10 mouse cellular contexts compared by ENCODE assay signal in the genomic region with DNA sequence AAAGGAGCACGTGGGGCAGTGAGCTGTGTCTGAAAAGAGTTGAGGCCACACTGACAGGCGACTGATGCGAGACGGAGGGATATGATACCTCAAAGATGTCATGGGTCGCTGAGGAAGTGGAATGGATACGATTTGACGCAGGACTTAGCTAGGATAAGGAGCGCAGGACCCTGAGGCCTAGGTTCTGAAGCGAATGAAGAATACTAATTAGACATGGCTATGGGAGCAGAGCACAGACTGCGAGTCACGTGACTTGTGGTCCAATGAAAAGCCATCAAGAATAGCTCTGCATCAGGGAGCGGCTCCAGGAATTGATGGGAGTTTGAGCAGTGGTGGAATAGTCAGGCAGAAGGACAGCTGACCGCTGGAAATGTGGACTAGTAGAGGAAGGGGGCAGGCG. TPM values are rescaled to one million over a fixed set of nuclear protein-coding genes. Genes with fewer than 3 reads are reported as not detected.
DNase-seq lines count a peak whose midpoint lies in the region; ATAC-seq lines count a peak whose summit lies in the region.
"Had no signal": no experiment of that assay in that cellular context is flagged by ENCODE, and none has a peak within 500 bp of the region (broad histone marks: within the 10 kb centered on the region; RNA-seq: fewer than 3 reads in every experiment).

No protein-coding gene starts in this region.

- H3K27ac ChIP-seq in heart, embryonic 15.5 days, result no peak overlapping the region
- H3K27ac ChIP-seq in lung, embryonic 16.5 days (ENCODE audit: low read length), result no peak overlapping the region
- H3K27ac ChIP-seq in hindbrain, embryonic 14.5 days, result no peak overlapping the region

- H3K36me3 ChIP-seq in heart, embryonic 15.5 days, result no peaks in the 10 kb centered on the region
- no peaks in the 10 kb centered on the region for H3K36me3 ChIP-seq in lung, embryonic 16.5 days (ENCODE audit: control insufficient read depth, insufficient read depth, low read length)
- no peaks in the 10 kb centered on the region for H3K36me3 ChIP-seq in hindbrain, embryonic 14.5 days (replicated peaks; ENCODE audit: control insufficient read depth, insufficient read depth)

- H3K9me3 ChIP-seq in heart, embryonic 15.5 days (replicated peaks), result no peaks in the 10 kb centered on the region
- no peaks in the 10 kb centered on the region for H3K9me3 ChIP-seq in lung, embryonic 16.5 days (ENCODE audit: control insufficient read depth, low read length)
- no peaks in the 10 kb centered on the region for H3K9me3 ChIP-seq in hindbrain, embryonic 14.5 days (ENCODE audit: control insufficient read depth, low read length)

- peaks cover 5% of the 10 kb centered on the region for H3K4me1 ChIP-seq in heart, embryonic 15.5 days (replicated peaks)
- H3K4me1 ChIP-seq in lung, embryonic 16.5 days (replicated peaks; ENCODE audit: control insufficient read depth, insufficient read depth, low read length), result no peaks in the 10 kb centered on the region
- H3K4me1 ChIP-seq in hindbrain, embryonic 14.5 days (replicated peaks; ENCODE audit: control insufficient read depth, insufficient read depth, low read length), result peaks cover 6% of the 10 kb centered on the region; the same call in 1 of the 2 replicates

- WGBS in heart, embryonic 15.5 days, result 80% methylated on average over 14 of the region's 14 CpGs
- 77% methylated on average over 14 of the region's 14 CpGs for WGBS in lung, embryonic 16.5 days
- 63% methylated on average over 14 of the region's 14 CpGs for WGBS in hindbrain, embryonic 14.5 days

- 0 out of 2 replicates have a peak overlapping the region, but pooled peaks have one; percentile 7 for H3K4me2 ChIP-seq in heart, embryonic 15.5 days
- H3K4me2 ChIP-seq in lung, embryonic 16.5 days (ENCODE audit: low read depth, low read length), result peak overlapping the region; percentile 11; the same call in 1 of the 2 replicates
- H3K4me2 ChIP-seq in hindbrain, embryonic 14.5 days (replicated peaks), result no peak overlapping the region

- no peaks in the 10 kb centered on the region for H3K27me3 ChIP-seq in heart, embryonic 15.5 days
- no peaks in the 10 kb centered on the region for H3K27me3 ChIP-seq in lung, embryonic 16.5 days (ENCODE audit: control insufficient read depth, insufficient read depth, low read depth, low read length)
- no peaks in the 10 kb centered on the region for H3K27me3 ChIP-seq in hindbrain, embryonic 14.5 days (ENCODE audit: control insufficient read depth, insufficient read depth, low read length)

- H3K9ac ChIP-seq in heart, embryonic 15.5 days, result no peak overlapping the region
- H3K9ac ChIP-seq in lung, embryonic 16.5 days (ENCODE audit: low read length), result no peak overlapping the region
- no peak overlapping the region for H3K9ac ChIP-seq in hindbrain, embryonic 14.5 days

- DNase-seq in heart, adult 9 months (ENCODE audit: low spot score in 2 of 2), result no peak
- DNase-seq in lung, postnatal 14 days, result no peak
- DNase-seq in hindbrain, embryonic 14.5 days (ENCODE audit: low spot score), result no peak
- peak; percentile 49 for DNase-seq in retina, embryonic 14.5 days (ENCODE audit: low spot score)
- DNase-seq in cerebellum, adult 11-12 months, result no peak
- DNase-seq: adrenal gland, adult 8-10 months; cerebellum, adult 18-20 months; left cerebral cortex, postnatal 4 days had no signal

- no peak overlapping the region for H3K4me3 ChIP-seq in heart, embryonic 15.5 days
- no peak overlapping the region for H3K4me3 ChIP-seq in lung, embryonic 16.5 days (ENCODE audit: low read length)
- H3K4me3 ChIP-seq in hindbrain, embryonic 14.5 days (replicated peaks; ENCODE audit: low read length), result no peak overlapping the region

- no peak for ATAC-seq in heart, embryonic 15.5 days (replicated peaks; ENCODE audit: insufficient number of reproducible peaks, insufficient read depth, low FRiP score, low read depth)
- ATAC-seq in lung, embryonic 16.5 days (ENCODE audit: low read depth), result no peak
- ATAC-seq in hindbrain, embryonic 14.5 days (ENCODE audit: low FRiP score), result peak; percentile 25; the same call in 1 of the 2 replicates

RNA-seq across cellular contexts. Expression of a gene that starts 3.4 kb away (rescaled TPM):
- polyA plus RNA-seq in heart, embryonic 15.5 days (2015; fragmentation: Nextera tagmentation; extraction: Ambion mirVana), result 15.4 and 20.1 TPM in 2 replicates
- polyA plus RNA-seq in lung, embryonic 16.5 days (2015; fragmentation: Nextera tagmentation; extraction: Ambion mirVana), result 31.4 and 34.3 TPM in 2 replicates
- polyA plus RNA-seq in hindbrain, embryonic 14.5 days (2014; fragmentation: Nextera tagmentation; extraction: Ambion mirVana), result 7.2 and 8.6 TPM in 2 replicates
